Mouse (Mus musculus): ENCODE data around the gene Avil. TPM values are rescaled to one million over a fixed set of nuclear protein-coding genes. Genes with fewer than 3 reads are reported as not detected.

Gene Avil
- polyA plus RNA-seq, 1 experiment from 2014 or later: 5.5 TPM

GRCm38 (mm10) chr10:127063913-127064870, 63.7 kb downstream of the Avil start:
- peaks cover 59% of the 10 kb centered on the region for H3K4me1 ChIP-seq (replicated peaks)
- WGBS: 13% methylated on average over 37 of the region's 37 CpGs
- H3K27me3 ChIP-seq: no peaks in the 10 kb centered on the region

GRCm38 (mm10) chr10:127065981-127066380, 65.5 kb downstream of the Avil start:
- Histone ChIP-seq H3K9me3 (no peaks in the 10 kb centered on the region), H3K4me2 (no peak overlapping the region), H3K27ac (no peak overlapping the region; the same call in 1 of the 2 replicates), H3K27me3 (no peaks in the 10 kb centered on the region), H3K9ac (no peak overlapping the region), H3K4me1 (replicated peaks) (peaks cover 63% of the 10 kb centered on the region), H3K4me3 (peak overlapping the region; percentile 69), H3K36me3 (peaks cover 40% of the 10 kb centered on the region)
- no peak for ATAC-seq (ENCODE audit: low FRiP score)
- WGBS: 90% methylated on average over 9 of the region's 9 CpGs

More at GRCm38 (mm10) chr10:127063913-127064870, 63.7 kb downstream of the Avil start:
- peak overlapping the region; percentile 69 for H3K4me3 ChIP-seq
- peak overlapping the region; percentile 91 for H3K27ac ChIP-seq
- H3K9me3 ChIP-seq: no peaks in the 10 kb centered on the region
- peak; percentile 4; the same call in 1 of the 2 replicates for ATAC-seq (ENCODE audit: low FRiP score)
- H3K36me3 ChIP-seq: peaks cover 40% of the 10 kb centered on the region
- peak overlapping the region; percentile 88 for H3K9ac ChIP-seq
- peak overlapping the region; percentile 85 for H3K4me2 ChIP-seq

DNA sequence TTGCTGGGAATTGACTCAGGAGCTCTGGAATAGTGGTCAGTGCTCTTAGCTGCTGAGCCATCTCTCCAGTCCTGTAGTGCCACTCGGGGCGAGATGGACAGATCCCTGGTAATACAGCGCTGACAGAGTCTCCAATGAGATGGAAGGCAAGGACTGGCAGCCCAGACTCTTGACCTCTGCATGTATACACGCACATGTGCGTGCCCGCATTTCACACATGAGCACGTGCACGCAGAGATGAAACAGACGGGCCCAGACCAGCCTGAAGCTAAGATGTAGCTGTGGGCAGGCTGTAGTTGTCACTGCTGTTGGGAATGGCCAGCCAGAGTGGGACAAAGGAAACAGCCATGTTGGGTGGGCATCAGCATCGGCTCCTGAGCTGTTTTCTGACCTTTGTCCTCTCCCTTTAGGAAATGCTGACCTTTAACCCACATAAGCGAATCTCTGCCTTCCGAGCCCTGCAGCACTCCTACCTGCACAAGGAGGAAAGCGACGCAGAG, 66.1 kb downstream of the Avil start:
- Histone ChIP-seq H3K27me3 (no peaks in the 10 kb centered on the region), H3K4me2 (no peak overlapping the region), H3K9me3 (no peaks in the 10 kb centered on the region), H3K9ac (no peak overlapping the region), H3K4me3 (no peak overlapping the region), H3K27ac (no peak overlapping the region), H3K4me1 (replicated peaks) (peaks cover 62% of the 10 kb centered on the region), H3K36me3 (peaks cover 40% of the 10 kb centered on the region)
- no peak for ATAC-seq (ENCODE audit: low FRiP score)
- 87% methylated on average over 14 of the region's 14 CpGs for WGBS

- peak overlapping the region; percentile 92 for H3K27ac ChIP-seq
- H3K27me3 ChIP-seq: no peaks in the 10 kb centered on the region
- peak overlapping the region; percentile 61 for H3K4me3 ChIP-seq
- H3K9ac ChIP-seq: peak overlapping the region; percentile 84
- H3K9me3 ChIP-seq: no peaks in the 10 kb centered on the region
- peak overlapping the region; percentile 99 for H3K4me2 ChIP-seq
- H3K4me1 ChIP-seq (replicated peaks): peaks cover 51% of the 10 kb centered on the region
- no peak for ATAC-seq (ENCODE audit: low FRiP score)
- WGBS: 81% methylated on average over 9 of the region's 9 CpGs
- H3K36me3 ChIP-seq: peaks cover 40% of the 10 kb centered on the region
Measured at GRCm38 (mm10) chr10:127068360-127069038, 68.0 kb downstream of the Avil start.

DNA sequence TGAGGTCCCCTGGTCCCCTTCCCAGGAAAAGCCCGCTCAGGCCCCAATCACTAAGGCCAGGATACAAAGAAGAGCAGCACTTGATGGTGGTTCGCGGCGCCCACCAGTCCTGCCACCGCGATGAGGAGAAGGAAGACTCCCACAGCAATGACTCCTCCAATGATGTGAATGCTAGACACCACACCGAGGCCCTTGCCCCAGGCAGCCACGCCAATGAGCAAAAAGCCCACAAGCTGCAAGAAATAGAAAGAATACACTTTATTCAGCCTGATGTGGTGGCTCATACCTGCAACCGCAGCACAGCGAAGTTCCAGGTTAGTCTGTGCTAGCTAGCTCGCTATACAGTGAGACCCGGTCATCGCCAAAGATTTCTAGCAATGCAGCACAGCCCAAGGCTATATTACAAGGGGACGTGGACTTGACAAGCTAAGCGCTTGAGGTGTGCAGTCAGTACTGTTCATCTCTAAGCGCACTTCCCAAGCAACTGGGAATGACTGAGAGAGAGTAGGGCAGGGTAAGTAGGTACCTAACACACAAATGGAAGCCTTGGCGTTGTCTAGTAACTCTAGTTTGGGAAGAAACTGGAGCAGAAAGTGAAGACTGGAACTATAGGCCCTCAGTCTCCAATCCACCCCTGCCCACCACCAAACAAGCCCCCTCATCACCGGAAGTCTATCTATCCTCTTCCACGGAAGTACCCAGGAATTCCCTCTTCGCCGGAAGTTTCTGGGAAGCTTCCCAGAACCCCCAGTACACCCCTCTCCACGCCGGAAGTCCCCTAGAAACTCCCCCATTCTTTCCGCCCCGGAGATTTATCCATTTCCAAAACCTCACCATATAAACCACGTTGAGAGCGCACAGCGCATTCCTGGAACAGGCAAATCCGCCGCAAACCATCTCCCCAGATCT, 69.0 kb downstream of the Avil start:
- H3K36me3 ChIP-seq: peaks cover 40% of the 10 kb centered on the region
- H3K9ac ChIP-seq: peak overlapping the region; percentile 84
- peak overlapping the region; percentile 99 for H3K4me2 ChIP-seq
- no peaks in the 10 kb centered on the region for H3K9me3 ChIP-seq
- ATAC-seq (ENCODE audit: low FRiP score): peak; percentile 86
- H3K4me3 ChIP-seq: peak overlapping the region; percentile 61
- no peaks in the 10 kb centered on the region for H3K27me3 ChIP-seq
- H3K27ac ChIP-seq: peak overlapping the region; percentile 92
- 8% methylated on average over 30 of the region's 30 CpGs for WGBS
- peaks cover 49% of the 10 kb centered on the region for H3K4me1 ChIP-seq (replicated peaks)

MicroRNAs encoded within 50 kb of the gene (microRNA counts, 519-probe panel; counts per million panel counts)
- microRNA mmu-miR-26a: 3,000 counts per million, percentile 33 among the panel's probes with 10 or more counts
- 51.3 counts per million for microRNA mmu-miR-546

Small RNA genes lying within 50 kb of the gene (microRNA-seq; reads per million reads assigned to microRNA genes)
- gene Mir26a-2: 21.9 reads per million, percentile 31 among the genes with 10 or more reads in this experiment
- not detected for gene Mir546

Other genes with a start within 250 kb of the Avil start
- gene Atp23, start 99.4 kb upstream of the Avil start, polyA plus RNA-seq (2015; fragmentation: Nextera tagmentation; extraction: Ambion mirVana): 10.6 and 10.9 TPM in 2 replicates
- 18.9 and 19.8 TPM in 2 replicates for gene Ctdsp2, start 22.0 kb upstream of the Avil start, polyA plus RNA-seq (2015; fragmentation: Nextera tagmentation; extraction: Ambion mirVana)
- gene Tsfm, start 30.1 kb downstream of the Avil start, polyA plus RNA-seq (2015; fragmentation: Nextera tagmentation; extraction: Ambion mirVana): 63.4 and 65.5 TPM in 2 replicates
- gene Mettl1, start 40.7 kb downstream of the Avil start, polyA plus RNA-seq (2015; fragmentation: Nextera tagmentation; extraction: Ambion mirVana): 21.6 and 22.8 TPM in 2 replicates
- gene Eef1akmt3, start 40.8 kb downstream of the Avil start, polyA plus RNA-seq (2015; fragmentation: Nextera tagmentation; extraction: Ambion mirVana): 0.12 and 0.28 TPM in 2 replicates
- 0.23 and 0.27 TPM in 2 replicates for gene Cyp27b1, start 47.5 kb downstream of the Avil start, polyA plus RNA-seq (2015; fragmentation: Nextera tagmentation; extraction: Ambion mirVana)
- gene March9, start 59.5 kb downstream of the Avil start, polyA plus RNA-seq (2015; fragmentation: Nextera tagmentation; extraction: Ambion mirVana): 5.8 and 5.9 TPM in 2 replicates
- gene Cdk4, start 62.8 kb downstream of the Avil start, polyA plus RNA-seq (2015; fragmentation: Nextera tagmentation; extraction: Ambion mirVana): 1,183 and 1,237 TPM in 2 replicates
- 122 and 129 TPM in 2 replicates for gene Tspan31, start 69.6 kb downstream of the Avil start, polyA plus RNA-seq (2015; fragmentation: Nextera tagmentation; extraction: Ambion mirVana)
- 3.0 and 3.1 TPM in 2 replicates for gene Agap2, start 74.6 kb downstream of the Avil start, polyA plus RNA-seq (2015; fragmentation: Nextera tagmentation; extraction: Ambion mirVana)
- 144 and 146 TPM in 2 replicates for gene Os9, start 120.4 kb downstream of the Avil start, polyA plus RNA-seq (2015; fragmentation: Nextera tagmentation; extraction: Ambion mirVana)
- 40.6 and 42.3 TPM in 2 replicates for gene B4galnt1, start 164.5 kb downstream of the Avil start, polyA plus RNA-seq (2015; fragmentation: Nextera tagmentation; extraction: Ambion mirVana)
- 1.0 and 1.1 TPM in 2 replicates for gene Slc26a10, start 179.9 kb downstream of the Avil start, polyA plus RNA-seq (2015; fragmentation: Nextera tagmentation; extraction: Ambion mirVana)
- gene Arhgef25, start 189.4 kb downstream of the Avil start, polyA plus RNA-seq (2015; fragmentation: Nextera tagmentation; extraction: Ambion mirVana): 28.4 and 30.7 TPM in 2 replicates
- gene Dtx3, start 195.0 kb downstream of the Avil start, polyA plus RNA-seq (2015; fragmentation: Nextera tagmentation; extraction: Ambion mirVana): 211 and 221 TPM in 2 replicates
- 20.0 and 22.1 TPM in 2 replicates for gene Pip4k2c, start 210.9 kb downstream of the Avil start, polyA plus RNA-seq (2015; fragmentation: Nextera tagmentation; extraction: Ambion mirVana)